Mouse (Mus musculus): Measurements from ENCODE around the gene G6pc. TPM values are rescaled to one million over a fixed set of nuclear protein-coding genes. Genes with fewer than 3 reads are reported as not detected.
A peak's percentile ranks its signal among the peaks of the same experiment; 100 is the strongest.

The G6pc gene
- polyA plus RNA-seq, 1 experiment from 2014 or later = not detected

DNA sequence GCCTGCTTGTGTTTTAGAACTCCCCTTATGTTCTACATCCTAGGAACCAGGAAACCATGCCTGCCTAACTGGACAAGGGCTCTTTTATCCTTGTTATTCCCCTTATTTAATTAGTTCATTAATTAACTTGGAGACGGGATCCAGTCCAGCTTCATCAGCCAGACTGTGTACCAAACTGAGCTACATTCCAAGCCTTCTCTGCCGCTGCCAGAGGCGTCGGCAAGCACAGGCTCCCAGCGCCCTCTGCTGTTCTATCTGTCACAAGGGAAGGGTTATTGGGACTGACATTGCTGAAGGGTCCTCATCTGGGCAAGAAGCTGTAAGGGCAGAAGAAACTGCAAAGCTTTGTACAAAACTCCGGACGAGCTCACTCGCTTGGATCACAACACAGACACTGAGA is 27.7 kb downstream of the G6pc start:
- CTCF ChIA-PET = interaction anchor here (0.6 to 3.8 kb wide), 12 partner anchors 11 to 129 kb away, joined by 3 to 35 read pairs (median 4); partner anchors contain the start of genes Aoc2 and Psme3
- in situ Hi-C loops (cut with MboI; ENCODE audit: low pct_unique_long_range_greater_than_20kb) = loop anchor here (5.0 to 10.0 kb wide), 2 partner anchors 73 to 180 kb away; no protein-coding TSS in a partner anchor
- H3K27me3 ChIP-seq = no peaks in the 10 kb centered on the region
- ATAC-seq (no peak), DNase-seq (ENCODE audit: low read depth, low spot score) (no peak)
- TF ChIP-seq CTCF (IDR thresholded peaks at IDR 0.05) = peak; percentile 98
- POLR2A ChIA-PET = interaction anchor here (0.6 kb wide), 1 partner anchor 68 kb away, joined by 3 read pairs; no protein-coding TSS in a partner anchor

DNA sequence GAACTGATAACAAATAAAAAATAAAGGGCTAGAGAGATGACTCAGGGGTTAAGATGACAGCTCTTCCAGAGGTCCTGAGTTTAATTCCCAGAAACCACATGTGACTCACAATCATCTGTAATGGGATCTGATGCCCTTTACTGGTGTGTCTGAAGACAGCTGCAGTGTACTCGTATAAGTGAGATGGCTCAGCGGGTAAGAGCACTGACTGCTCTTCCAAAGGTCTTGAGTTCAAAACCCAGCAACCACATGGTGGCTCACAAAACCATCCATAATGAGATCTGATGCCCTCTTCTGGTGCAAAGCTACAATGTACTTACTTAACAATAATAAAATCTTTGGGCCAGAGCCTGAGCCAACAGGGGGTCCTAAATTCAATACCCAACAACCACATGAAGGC is 47.9 kb downstream of the G6pc start:
- POLR2A ChIA-PET = no interaction called here
- no peak for TF ChIP-seq CTCF (IDR thresholded peaks at IDR 0.05)
- no peaks in the 10 kb centered on the region for H3K27me3 ChIP-seq
- CTCF ChIA-PET = no interaction called here
- in situ Hi-C loops (cut with MboI; ENCODE audit: low pct_unique_long_range_greater_than_20kb) = no loop called here
- DNase-seq (ENCODE audit: low read depth, low spot score) = no peak
- no peak for ATAC-seq

DNA sequence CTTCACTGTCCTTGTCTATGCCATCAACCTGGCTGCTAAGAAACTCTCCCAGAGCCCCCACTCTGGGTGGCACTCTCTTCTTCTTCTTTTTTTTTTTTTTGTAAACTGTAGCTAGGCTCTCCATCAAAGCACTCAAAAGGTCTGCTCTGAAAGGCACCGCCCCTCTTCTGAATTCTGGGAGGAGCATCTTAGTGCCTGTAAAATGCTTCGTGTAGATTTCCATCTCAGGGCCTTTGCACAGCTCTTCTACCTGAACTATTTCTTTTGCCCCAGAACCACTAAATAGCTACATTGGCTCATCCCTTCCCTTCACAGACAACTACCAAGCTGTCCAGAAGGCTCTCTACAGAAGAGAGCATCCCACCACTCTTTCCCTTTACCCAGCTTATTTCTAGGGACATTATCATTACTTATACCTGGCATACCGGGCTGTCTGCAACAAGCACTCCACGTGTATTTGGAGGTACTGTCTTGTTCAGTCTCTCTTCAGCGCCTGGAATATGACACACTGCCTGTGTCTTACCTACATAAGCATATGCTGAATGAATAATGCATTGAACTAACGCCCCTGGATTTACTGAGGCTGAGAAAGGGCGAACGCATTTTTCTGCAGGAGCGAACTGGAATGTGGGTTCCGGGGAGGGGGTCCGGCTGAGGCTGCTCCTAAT is 49.2 kb downstream of the G6pc start:
- no peak for TF ChIP-seq CTCF (IDR thresholded peaks at IDR 0.05)
- in situ Hi-C loops (cut with MboI; ENCODE audit: low pct_unique_long_range_greater_than_20kb) = no loop called here
- H3K27me3 ChIP-seq = no peaks in the 10 kb centered on the region
- ATAC-seq = peak; percentile 9
- DNase-seq (ENCODE audit: low read depth, low spot score) = no peak
- CTCF ChIA-PET = interaction anchor here (0.6 to 1.8 kb wide), 5 partner anchors 12 to 187 kb away, joined by 3 to 8 read pairs (median 3); partner anchors contain the start of gene Rpl27
- POLR2A ChIA-PET = interaction anchor here (0.6 to 1.4 kb wide), 2 partner anchors 27 to 76 kb away, joined by 3 to 12 read pairs; partner anchors contain the start of gene Rpl27

DNA sequence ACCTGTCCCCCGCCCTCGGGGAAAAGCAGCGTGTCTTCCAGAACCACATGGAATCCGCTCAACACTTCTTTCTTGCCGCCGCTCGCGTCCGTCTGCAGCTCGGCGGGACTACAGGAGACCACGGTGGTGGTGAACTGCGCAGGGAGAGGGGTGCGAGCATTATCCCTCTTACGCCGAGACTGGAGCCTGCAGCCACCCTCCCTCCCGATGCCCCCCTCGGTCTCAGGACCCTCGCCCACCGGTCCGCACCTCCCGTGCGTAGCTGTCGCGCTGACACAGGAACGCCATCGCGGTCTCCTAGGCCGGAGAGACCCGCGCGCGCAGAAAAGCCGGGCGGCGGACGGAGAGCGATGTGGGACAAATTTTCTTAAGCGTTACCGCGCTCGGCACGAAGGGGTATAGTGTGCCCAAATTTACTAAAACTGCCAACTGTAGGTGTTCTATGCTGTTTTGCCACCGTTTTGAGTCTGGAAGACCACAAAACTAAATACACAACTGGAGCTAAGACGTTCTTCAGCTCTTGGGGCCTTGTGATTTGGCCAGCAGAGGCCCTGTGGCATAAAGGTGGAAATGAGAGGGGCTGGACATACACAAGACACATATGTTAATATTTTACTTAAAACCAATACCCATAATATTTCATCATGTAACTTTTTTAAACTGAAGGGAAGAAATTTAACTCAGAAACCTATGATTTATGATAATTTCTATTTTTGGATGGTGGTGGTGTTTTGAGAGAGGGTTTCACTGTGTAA is 49.9 kb downstream of the G6pc start, which contains the start of gene Aarsd1:
Gene Aarsd1, minus strand, starts transcription at position 515 of the 755 bp plus-strand sequence.
- ChIA-PET POLR2A (interaction anchor here (0.7 to 1.4 kb wide), 2 partner anchors 26 to 50 kb away, joined by 3 to 12 read pairs; partner anchors contain the start of gene Rpl27), CTCF (interaction anchor here (0.6 to 1.8 kb wide), 3 partner anchors 11 to 187 kb away, joined by 3 to 8 read pairs (median 3); partner anchors contain the start of gene Rpl27)
- DNase-seq (ENCODE audit: low read depth, low spot score) (no peak), ATAC-seq (peak; percentile 63)
- in situ Hi-C loops (cut with MboI; ENCODE audit: low pct_unique_long_range_greater_than_20kb) = no loop called here
- H3K27me3 ChIP-seq = no peaks in the 10 kb centered on the region
- no peak for TF ChIP-seq CTCF (IDR thresholded peaks at IDR 0.05)

DNA sequence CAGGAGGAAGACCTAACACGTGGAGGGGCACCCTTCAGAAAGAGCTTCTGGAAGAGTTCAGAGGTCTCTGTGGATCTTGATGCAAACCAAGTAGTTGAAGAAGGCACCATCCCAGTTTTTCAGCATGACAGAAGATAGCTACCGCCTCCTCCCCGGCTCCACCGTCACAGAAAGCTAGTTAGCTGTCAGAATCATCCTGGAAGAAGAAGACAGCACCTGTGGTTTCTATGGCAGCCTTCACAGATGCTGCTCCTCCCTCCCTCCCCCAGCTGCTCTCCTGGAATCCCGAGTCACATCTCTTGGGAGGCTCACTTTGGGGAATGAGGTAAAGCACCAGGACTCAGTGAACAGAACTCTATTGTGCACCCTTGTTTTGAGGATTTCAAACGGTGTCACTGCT is 51.6 kb downstream of the G6pc start:
- no peak for ATAC-seq
- ChIA-PET POLR2A (interaction anchor here (1.3 kb wide), 1 partner anchor 23 kb away, joined by 5 read pairs; the partner anchor contains the start of gene Rpl27), CTCF (interaction anchor here (0.9 to 2.7 kb wide), 3 partner anchors 23 to 101 kb away, joined by 4 to 11 read pairs (median 4); partner anchors contain the start of gene Rpl27)
- in situ Hi-C loops (cut with MboI; ENCODE audit: low pct_unique_long_range_greater_than_20kb) = no loop called here
- no peak for TF ChIP-seq CTCF (IDR thresholded peaks at IDR 0.05)
- no peaks in the 10 kb centered on the region for H3K27me3 ChIP-seq
- no peak for DNase-seq (ENCODE audit: low read depth, low spot score)

DNA sequence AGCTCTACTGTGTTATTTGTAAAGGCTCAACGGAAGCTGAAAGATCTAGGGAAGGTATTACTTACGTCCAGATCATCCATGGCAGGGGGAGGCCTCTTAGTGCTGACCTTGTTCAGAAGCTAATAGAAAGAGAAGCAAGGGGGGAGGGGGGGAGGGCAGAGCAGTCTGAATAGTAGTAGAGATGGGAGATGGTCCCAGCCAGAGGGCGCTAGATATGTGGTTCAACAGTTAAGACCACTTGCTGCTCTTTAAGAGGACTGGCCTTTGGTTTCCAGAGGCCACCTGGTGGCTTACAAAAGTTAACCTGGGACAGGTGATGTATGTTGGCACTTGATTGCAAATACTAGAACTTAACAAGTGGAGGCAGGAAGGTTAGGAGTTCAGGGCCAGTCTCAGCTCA is 52.2 kb downstream of the G6pc start:
- no peak for ATAC-seq
- in situ Hi-C loops (cut with MboI; ENCODE audit: low pct_unique_long_range_greater_than_20kb) = no loop called here
- ChIA-PET POLR2A (interaction anchor here (1.3 kb wide), 1 partner anchor 22 kb away, joined by 5 read pairs; the partner anchor contains the start of gene Rpl27), CTCF (interaction anchor here (0.9 to 2.7 kb wide), 3 partner anchors 14 to 47 kb away, joined by 3 to 11 read pairs (median 4); partner anchors contain the start of gene Rpl27)
- TF ChIP-seq CTCF (IDR thresholded peaks at IDR 0.05) = no peak
- H3K27me3 ChIP-seq = no peaks in the 10 kb centered on the region
- DNase-seq (ENCODE audit: low read depth, low spot score) = no peak

DNA sequence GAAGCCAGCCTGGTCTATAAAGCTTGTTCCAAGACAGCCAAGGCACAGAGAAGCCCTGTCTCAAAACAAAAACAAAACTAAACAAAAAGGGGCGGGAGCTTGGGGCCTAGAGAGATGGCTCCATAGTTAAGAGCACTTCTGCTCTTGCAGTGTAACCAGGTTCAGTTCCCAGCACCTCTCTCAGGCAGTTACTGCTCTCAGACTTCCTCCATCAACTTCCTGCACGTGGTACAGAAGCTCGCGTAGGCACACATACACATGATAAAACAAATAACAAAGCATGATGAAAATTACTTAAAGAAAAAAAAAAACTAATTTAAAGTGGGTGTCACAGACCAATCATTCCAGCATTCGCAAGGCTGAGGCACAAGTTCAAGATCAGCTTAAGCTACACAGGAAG is 52.8 kb downstream of the G6pc start:
- no peaks in the 10 kb centered on the region for H3K27me3 ChIP-seq
- DNase-seq (ENCODE audit: low read depth, low spot score) (no peak), ATAC-seq (no peak)
- ChIA-PET POLR2A (interaction anchor here (1.0 kb wide), 1 partner anchor 8 kb away, joined by 3 read pairs; no protein-coding TSS in a partner anchor), CTCF (interaction anchor here (0.7 to 2.7 kb wide), 3 partner anchors 13 to 22 kb away, joined by 3 to 11 read pairs (median 3); partner anchors contain the start of gene Rpl27)
- no peak for TF ChIP-seq CTCF (IDR thresholded peaks at IDR 0.05)
- in situ Hi-C loops (cut with MboI; ENCODE audit: low pct_unique_long_range_greater_than_20kb) = no loop called here

DNA sequence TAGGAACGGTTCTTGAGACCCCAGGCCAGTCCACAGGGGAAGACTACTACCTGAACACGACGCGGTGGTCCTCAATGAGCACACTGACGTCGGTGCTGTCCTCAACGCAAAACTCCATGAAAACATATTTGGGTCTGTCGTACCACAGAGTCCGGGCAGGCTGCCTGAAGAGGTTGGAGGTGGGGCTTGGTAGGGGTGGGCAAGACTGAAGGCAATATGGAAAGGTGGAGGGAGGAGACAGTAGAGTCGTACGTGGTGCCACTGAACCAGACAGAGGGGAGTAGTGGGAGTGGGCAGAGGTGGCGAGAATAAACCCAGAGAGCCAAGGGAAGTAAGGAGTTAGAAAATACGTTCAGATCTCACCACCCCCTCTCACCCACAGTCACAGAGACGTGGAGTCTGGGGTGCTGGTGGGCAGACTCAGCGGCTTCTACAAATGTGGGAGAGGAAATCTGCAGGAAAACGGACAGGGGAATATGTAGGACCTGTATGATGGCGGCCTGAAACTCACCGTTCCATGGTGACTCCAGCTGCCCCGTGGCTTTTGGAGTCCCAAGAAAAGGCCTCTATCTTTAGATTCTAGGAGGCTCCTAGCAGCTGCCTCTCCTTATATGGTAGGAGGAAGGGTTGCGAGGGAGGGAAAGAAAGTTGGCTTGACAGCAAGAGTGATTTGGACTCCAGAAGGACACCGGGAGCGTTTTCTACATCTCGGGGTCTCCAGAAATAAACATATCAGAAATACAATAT is 56.9 kb downstream of the G6pc start, which contains the start of gene Gm27029:
Gene Gm27029, minus strand, starts transcription at position 692 of the 747 bp plus-strand sequence.
- no peak for TF ChIP-seq CTCF (IDR thresholded peaks at IDR 0.05)
- in situ Hi-C loops (cut with MboI; ENCODE audit: low pct_unique_long_range_greater_than_20kb) = no loop called here
- ATAC-seq = peak; percentile 66
- DNase-seq (ENCODE audit: low read depth, low spot score) = no peak
- POLR2A ChIA-PET = interaction anchor here (1.0 to 1.5 kb wide), 2 partner anchors 10 to 20 kb away, joined by 3 to 6 read pairs; no protein-coding TSS in a partner anchor
- CTCF ChIA-PET = interaction anchor here (1.0 kb wide), 1 partner anchor 18 kb away, joined by 3 read pairs; the partner anchor contains the start of gene Rpl27
- H3K27me3 ChIP-seq = no peaks in the 10 kb centered on the region
